Mouse (Mus musculus): ENCODE measurements around the gene Efcab6. TPM values are rescaled to one million over a fixed set of nuclear protein-coding genes. Genes with fewer than 3 reads are reported as not detected.

The Efcab6 gene
- polyA plus RNA-seq, 1 experiment from 2014 or later = not detected

DNA sequence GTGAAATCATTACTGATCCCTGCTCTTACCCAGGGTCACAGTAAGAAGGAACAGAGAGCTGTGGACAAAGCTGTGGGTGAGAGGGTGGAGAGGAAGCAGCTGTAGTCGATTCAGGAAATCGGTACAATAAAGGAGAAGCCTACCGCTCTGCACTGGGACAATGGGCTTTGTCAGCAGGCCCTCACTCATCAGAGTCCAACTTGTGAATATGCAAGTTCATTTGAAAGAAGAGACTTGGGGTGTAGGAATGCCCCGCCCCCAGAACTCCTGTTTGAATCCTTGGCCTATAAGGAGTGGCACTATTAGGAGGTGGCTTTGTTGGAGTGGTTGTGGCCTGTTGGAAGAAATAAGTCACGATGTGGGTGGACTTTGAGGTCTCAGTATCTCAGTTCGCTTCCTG lies 86.3 kb downstream of the Efcab6 start:
- no peak overlapping the region for H3K9ac ChIP-seq (ENCODE audit: low read depth, low read length)
- no peaks in the 10 kb centered on the region for H3K9me3 ChIP-seq (ENCODE audit: control insufficient read depth, low read length)
- H3K36me3 ChIP-seq (ENCODE audit: control insufficient read depth, insufficient read depth, low read length) = no peaks in the 10 kb centered on the region
- 54% methylated on average over 6 of the region's 6 CpGs for WGBS
- no peak for DNase-seq (ENCODE audit: low spot score)
- ATAC-seq (replicated peaks; ENCODE audit: low FRiP score) = no peak
- no peak overlapping the region for H3K4me2 ChIP-seq
- no peak overlapping the region for H3K4me3 ChIP-seq (ENCODE audit: low read depth, low read length)
- no peaks in the 10 kb centered on the region for H3K4me1 ChIP-seq (replicated peaks; ENCODE audit: control insufficient read depth, insufficient read depth, low read length)
- H3K27ac ChIP-seq (ENCODE audit: low read depth, low read length) = no peak overlapping the region
- no peaks in the 10 kb centered on the region for H3K27me3 ChIP-seq (replicated peaks; ENCODE audit: control insufficient read depth, insufficient read depth, low read length)

DNA sequence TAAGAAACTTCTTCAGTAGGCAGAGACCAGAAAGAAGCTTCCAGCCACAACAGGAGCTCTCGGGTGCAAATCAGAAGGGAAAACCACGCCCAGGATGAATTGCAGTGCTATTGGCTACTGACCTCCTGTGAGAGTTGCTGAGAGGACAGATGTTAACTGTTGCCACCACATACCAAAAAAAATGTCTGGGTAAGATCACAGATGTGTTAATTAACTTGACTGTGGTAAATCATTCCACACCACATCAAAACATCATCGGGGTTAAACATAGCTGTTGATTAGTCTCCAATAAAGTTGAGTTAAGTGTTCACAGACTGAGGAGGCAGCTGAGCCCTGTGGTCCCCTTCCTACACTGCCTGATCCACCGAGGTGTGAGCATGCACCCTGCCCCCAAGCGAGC lies 88.1 kb downstream of the Efcab6 start:
- H3K27me3 ChIP-seq (replicated peaks; ENCODE audit: control insufficient read depth, insufficient read depth, low read length) = no peaks in the 10 kb centered on the region
- no peaks in the 10 kb centered on the region for H3K36me3 ChIP-seq (ENCODE audit: control insufficient read depth, insufficient read depth, low read length)
- 21% methylated on average over 5 of the region's 5 CpGs for WGBS
- H3K9me3 ChIP-seq (ENCODE audit: control insufficient read depth, low read length) = no peaks in the 10 kb centered on the region
- no peak for ATAC-seq (replicated peaks; ENCODE audit: low FRiP score)
- no peak overlapping the region for H3K4me3 ChIP-seq (ENCODE audit: low read depth, low read length)
- no peaks in the 10 kb centered on the region for H3K4me1 ChIP-seq (replicated peaks; ENCODE audit: control insufficient read depth, insufficient read depth, low read length)
- H3K27ac ChIP-seq (ENCODE audit: low read depth, low read length) = no peak overlapping the region
- DNase-seq (ENCODE audit: low spot score) = no peak
- no peak overlapping the region for H3K9ac ChIP-seq (ENCODE audit: low read depth, low read length)
- H3K4me2 ChIP-seq = no peak overlapping the region

DNA sequence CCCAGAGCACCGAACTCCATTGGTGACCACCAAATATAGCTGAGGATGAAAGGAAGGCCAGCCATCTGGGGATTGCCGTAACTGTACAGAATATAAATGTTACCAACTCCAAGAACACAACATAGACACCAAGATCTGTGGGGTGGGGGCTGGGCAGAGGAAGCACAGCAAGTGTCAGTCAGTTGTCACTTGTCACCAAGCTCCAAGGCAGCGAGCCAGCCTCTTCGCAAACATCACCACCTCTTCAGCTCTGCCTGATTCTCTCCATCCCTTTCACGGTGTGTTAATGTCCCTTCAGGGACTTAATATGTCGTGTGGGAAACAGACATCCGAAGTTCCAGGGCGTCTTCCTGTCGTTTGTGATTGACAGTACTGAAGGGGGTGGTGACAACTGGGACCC lies 93.0 kb downstream of the Efcab6 start:
- WGBS = 66% methylated on average over 9 of the region's 9 CpGs
- no peak for ATAC-seq (replicated peaks; ENCODE audit: low FRiP score)
- no peaks in the 10 kb centered on the region for H3K27me3 ChIP-seq (replicated peaks; ENCODE audit: control insufficient read depth, insufficient read depth, low read length)

DNA sequence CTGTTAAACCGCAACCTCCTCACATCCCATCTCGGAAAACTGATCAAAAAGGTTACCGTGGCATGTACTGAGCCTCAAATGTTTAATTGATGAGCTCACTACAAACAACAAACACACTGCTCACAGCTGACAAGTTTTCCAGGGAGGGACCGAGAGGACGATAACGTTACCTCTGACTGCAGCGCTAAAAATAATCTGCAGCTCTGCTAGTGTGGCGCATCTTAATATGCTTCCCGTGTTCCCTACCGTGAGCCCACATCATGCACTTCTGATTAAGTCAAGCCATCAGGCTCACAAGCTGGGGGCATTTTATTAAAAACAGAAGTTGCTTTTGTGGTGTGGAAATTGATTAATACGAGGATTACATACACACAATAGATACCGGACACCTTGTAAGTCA lies 97.4 kb downstream of the Efcab6 start:
- H3K9ac ChIP-seq (ENCODE audit: low read depth, low read length) = no peak overlapping the region
- no peaks in the 10 kb centered on the region for H3K27me3 ChIP-seq (replicated peaks; ENCODE audit: control insufficient read depth, insufficient read depth, low read length)
- H3K4me3 ChIP-seq (ENCODE audit: low read depth, low read length) = no peak overlapping the region
- no peak overlapping the region for H3K27ac ChIP-seq (ENCODE audit: low read depth, low read length)
- DNase-seq (ENCODE audit: low spot score) (no peak), ATAC-seq (replicated peaks; ENCODE audit: low FRiP score) (no peak)
- H3K9me3 ChIP-seq (ENCODE audit: control insufficient read depth, low read length) = no peaks in the 10 kb centered on the region
- no peak overlapping the region for H3K4me2 ChIP-seq
- H3K4me1 ChIP-seq (replicated peaks; ENCODE audit: control insufficient read depth, insufficient read depth, low read length) = no peaks in the 10 kb centered on the region
- H3K36me3 ChIP-seq (ENCODE audit: control insufficient read depth, insufficient read depth, low read length) = no peaks in the 10 kb centered on the region
- WGBS = 80% methylated on average over 12 of the region's 12 CpGs

More for the DNA sequence above, 93.0 kb downstream of the Efcab6 start:
- H3K4me1 ChIP-seq (replicated peaks; ENCODE audit: control insufficient read depth, insufficient read depth, low read length) = no peaks in the 10 kb centered on the region
- H3K9me3 ChIP-seq (ENCODE audit: control insufficient read depth, low read length) = no peaks in the 10 kb centered on the region
- no peak overlapping the region for H3K4me2 ChIP-seq
- H3K27ac ChIP-seq (ENCODE audit: low read depth, low read length) = no peak overlapping the region
- no peak overlapping the region for H3K4me3 ChIP-seq (ENCODE audit: low read depth, low read length)
- no peaks in the 10 kb centered on the region for H3K36me3 ChIP-seq (ENCODE audit: control insufficient read depth, insufficient read depth, low read length)
- H3K9ac ChIP-seq (ENCODE audit: low read depth, low read length) = no peak overlapping the region
- no peak for DNase-seq (ENCODE audit: low spot score)

DNA sequence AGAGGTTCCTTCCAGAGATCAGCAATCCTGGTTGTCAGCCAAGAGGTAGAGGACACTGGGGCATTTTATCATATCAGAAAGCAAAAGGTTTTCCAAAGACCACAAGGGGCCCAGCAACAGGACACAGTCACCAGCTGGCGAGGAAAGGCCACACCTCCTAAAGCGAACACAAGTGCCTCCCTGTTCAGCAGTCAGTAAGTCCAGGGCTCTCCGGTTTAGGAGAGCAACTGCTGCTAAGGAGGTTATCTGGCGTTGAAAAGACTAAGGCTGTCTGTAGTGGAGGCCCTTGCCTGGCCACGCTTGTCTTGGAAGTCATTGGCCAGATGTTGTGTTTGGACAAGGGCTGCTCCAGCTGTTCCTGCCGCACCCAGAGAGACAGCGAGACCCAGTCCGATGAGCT lies 100.1 kb downstream of the Efcab6 start:
- Histone ChIP-seq H3K9me3 (ENCODE audit: control insufficient read depth, low read length) (no peaks in the 10 kb centered on the region), H3K9ac (ENCODE audit: low read depth, low read length) (no peak overlapping the region), H3K27ac (ENCODE audit: low read depth, low read length) (no peak overlapping the region), H3K36me3 (ENCODE audit: control insufficient read depth, insufficient read depth, low read length) (no peaks in the 10 kb centered on the region), H3K27me3 (replicated peaks; ENCODE audit: control insufficient read depth, insufficient read depth, low read length) (no peaks in the 10 kb centered on the region), H3K4me1 (replicated peaks; ENCODE audit: control insufficient read depth, insufficient read depth, low read length) (no peaks in the 10 kb centered on the region), H3K4me2 (no peak overlapping the region), H3K4me3 (ENCODE audit: low read depth, low read length) (no peak overlapping the region)
- 75% methylated on average over 8 of the region's 8 CpGs for WGBS
- DNase-seq (ENCODE audit: low spot score) (no peak), ATAC-seq (replicated peaks; ENCODE audit: low FRiP score) (no peak)

DNA sequence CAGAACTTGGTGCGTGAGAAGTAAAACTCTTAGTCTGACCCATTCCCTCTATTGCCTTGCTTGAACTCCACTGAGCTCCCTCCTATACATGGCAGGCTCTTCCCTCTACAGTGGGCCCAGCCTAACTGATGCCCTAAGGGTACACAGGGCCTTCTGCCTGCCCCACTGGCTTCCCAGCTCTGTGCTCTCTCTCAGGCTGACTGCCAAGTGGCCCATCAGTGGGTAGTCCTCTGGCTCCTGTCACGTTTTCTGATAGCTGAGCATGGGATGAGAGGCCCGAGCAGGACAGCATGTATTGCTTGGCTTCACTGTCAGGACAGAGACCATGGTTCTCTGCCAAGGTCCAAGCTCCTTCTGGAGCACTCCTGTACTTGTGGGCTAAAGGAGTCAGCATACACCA lies 106.8 kb downstream of the Efcab6 start:
- H3K9me3 ChIP-seq (ENCODE audit: control insufficient read depth, low read length) = no peaks in the 10 kb centered on the region
- ATAC-seq (replicated peaks; ENCODE audit: low FRiP score) (no peak), DNase-seq (ENCODE audit: low spot score) (no peak)
- H3K9ac ChIP-seq (ENCODE audit: low read depth, low read length) = no peak overlapping the region
- no peak overlapping the region for H3K27ac ChIP-seq (ENCODE audit: low read depth, low read length)
- WGBS = 67% methylated on average over 3 of the region's 3 CpGs
- H3K4me2 ChIP-seq = no peak overlapping the region
- H3K36me3 ChIP-seq (ENCODE audit: control insufficient read depth, insufficient read depth, low read length) = no peaks in the 10 kb centered on the region
- H3K4me1 ChIP-seq (replicated peaks; ENCODE audit: control insufficient read depth, insufficient read depth, low read length) = no peaks in the 10 kb centered on the region
- H3K27me3 ChIP-seq (replicated peaks; ENCODE audit: control insufficient read depth, insufficient read depth, low read length) = no peaks in the 10 kb centered on the region
- H3K4me3 ChIP-seq (ENCODE audit: low read depth, low read length) = no peak overlapping the region

DNA sequence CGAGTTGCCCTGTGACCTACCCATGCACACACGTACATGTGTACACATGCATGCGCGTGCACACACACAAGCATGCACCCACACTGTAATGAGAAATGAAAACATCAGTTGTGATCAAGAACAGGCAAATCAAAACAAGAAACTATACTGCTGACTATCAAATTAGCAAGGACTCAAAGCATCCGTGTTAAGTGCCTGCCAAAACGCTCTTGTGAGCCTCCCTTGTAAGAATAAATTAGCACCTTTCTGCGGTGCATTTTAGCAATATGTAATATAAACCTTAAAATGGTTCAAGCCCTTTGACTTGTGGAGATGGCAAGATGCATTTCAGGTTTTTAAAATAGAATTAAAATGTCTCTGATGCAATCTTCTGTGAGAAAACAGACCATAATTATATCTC lies 108.2 kb downstream of the Efcab6 start:
- H3K9ac ChIP-seq (ENCODE audit: low read depth, low read length) = no peak overlapping the region
- no peak overlapping the region for H3K4me2 ChIP-seq
- H3K36me3 ChIP-seq (ENCODE audit: control insufficient read depth, insufficient read depth, low read length) = no peaks in the 10 kb centered on the region
- no peak for DNase-seq (ENCODE audit: low spot score)
- H3K9me3 ChIP-seq (ENCODE audit: control insufficient read depth, low read length) = no peaks in the 10 kb centered on the region
- H3K27me3 ChIP-seq (replicated peaks; ENCODE audit: control insufficient read depth, insufficient read depth, low read length) = no peaks in the 10 kb centered on the region
- H3K27ac ChIP-seq (ENCODE audit: low read depth, low read length) = no peak overlapping the region
- ATAC-seq (replicated peaks; ENCODE audit: low FRiP score) = no peak
- 86% methylated on average over 7 of the region's 7 CpGs for WGBS
- H3K4me3 ChIP-seq (ENCODE audit: low read depth, low read length) = no peak overlapping the region
- no peaks in the 10 kb centered on the region for H3K4me1 ChIP-seq (replicated peaks; ENCODE audit: control insufficient read depth, insufficient read depth, low read length)

DNA sequence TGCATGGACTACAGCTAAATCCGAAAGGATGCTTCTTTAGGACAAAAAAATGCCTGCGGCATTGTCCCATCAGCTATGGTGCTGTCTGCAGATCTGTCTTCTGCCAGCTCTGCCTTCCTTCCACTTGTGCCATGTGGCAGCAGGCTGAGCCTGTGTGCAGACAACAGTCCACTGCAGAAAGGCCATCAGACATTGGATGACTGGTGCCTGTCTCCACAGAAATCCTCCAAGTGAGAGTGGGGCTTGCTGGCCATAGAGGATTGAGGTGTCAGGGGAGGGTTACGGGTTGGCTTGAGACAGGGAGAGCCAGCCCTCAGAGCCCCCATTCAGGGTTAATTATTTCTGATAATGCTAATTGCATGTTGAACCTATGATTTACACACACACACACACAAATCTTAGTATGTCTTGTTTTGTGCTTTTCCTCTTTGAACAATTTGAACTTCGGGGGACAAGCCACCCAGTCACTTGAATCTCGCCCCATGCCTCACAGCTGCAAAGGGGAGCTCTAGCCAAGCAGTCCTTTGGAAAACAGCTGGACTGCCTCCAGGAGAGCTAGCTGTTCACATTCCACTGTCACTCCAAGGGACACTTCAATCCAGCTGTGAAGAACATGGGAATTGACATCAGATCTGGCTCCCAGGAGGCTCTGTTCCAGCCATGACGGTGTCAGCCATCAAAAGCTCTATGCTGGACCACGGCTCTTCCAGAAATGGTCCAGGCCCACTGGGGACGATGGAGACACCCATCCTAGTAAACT lies 109.1 kb downstream of the Efcab6 start:
- DNase-seq (ENCODE audit: low spot score) = no peak
- Histone ChIP-seq H3K27ac (ENCODE audit: low read depth, low read length) (no peak overlapping the region), H3K4me3 (ENCODE audit: low read depth, low read length) (no peak overlapping the region), H3K9ac (ENCODE audit: low read depth, low read length) (no peak overlapping the region), H3K36me3 (ENCODE audit: control insufficient read depth, insufficient read depth, low read length) (no peaks in the 10 kb centered on the region), H3K4me1 (replicated peaks; ENCODE audit: control insufficient read depth, insufficient read depth, low read length) (no peaks in the 10 kb centered on the region), H3K27me3 (replicated peaks; ENCODE audit: control insufficient read depth, insufficient read depth, low read length) (no peaks in the 10 kb centered on the region), H3K9me3 (ENCODE audit: control insufficient read depth, low read length) (no peaks in the 10 kb centered on the region), H3K4me2 (no peak overlapping the region)
- WGBS = 86% methylated on average over 8 of the region's 8 CpGs
- no peak for ATAC-seq (replicated peaks; ENCODE audit: low FRiP score)

DNA sequence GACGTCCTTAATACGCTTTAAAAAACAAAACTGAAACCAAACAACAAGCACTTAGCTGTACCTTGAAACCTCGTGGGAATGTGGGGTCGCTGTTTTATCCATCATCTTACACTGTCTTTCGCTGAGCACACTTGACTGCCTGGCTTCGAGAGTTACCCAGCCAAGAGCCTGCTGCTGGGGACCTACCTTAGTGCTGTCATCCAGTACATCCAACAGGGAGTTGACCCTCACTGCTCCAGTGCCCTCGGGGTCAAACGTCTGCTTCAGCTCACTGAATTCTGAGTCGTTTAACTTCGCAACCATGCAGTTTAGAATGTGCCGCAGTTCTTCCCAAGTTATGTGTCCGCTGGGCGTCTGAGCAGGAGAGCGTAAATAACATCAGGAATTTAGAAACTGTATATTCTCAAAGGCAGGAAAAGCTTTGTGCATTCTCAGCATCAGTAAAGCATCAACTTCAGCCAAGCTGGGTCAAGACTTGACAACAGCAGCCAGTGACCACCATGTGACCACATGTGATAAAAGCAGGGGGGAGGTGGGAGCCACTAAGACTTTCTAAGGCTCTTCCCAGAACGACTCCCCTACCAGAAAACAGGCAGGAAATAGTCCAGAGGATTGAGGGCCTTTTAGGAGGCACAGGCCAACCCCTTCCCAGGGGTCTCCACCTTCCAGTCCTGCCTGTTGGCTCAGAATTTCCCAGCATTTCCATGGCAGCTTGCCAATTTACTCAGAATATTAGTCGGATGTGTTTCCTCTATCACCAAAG lies 115.3 kb downstream of the Efcab6 start:
- no peak overlapping the region for H3K9ac ChIP-seq (ENCODE audit: low read depth, low read length)
- ATAC-seq (replicated peaks; ENCODE audit: low FRiP score) (no peak), DNase-seq (ENCODE audit: low spot score) (no peak)
- H3K27me3 ChIP-seq (replicated peaks; ENCODE audit: control insufficient read depth, insufficient read depth, low read length) = no peaks in the 10 kb centered on the region
- H3K9me3 ChIP-seq (ENCODE audit: control insufficient read depth, low read length) = no peaks in the 10 kb centered on the region
- 56% methylated on average over 16 of the region's 16 CpGs for WGBS
- no peaks in the 10 kb centered on the region for H3K4me1 ChIP-seq (replicated peaks; ENCODE audit: control insufficient read depth, insufficient read depth, low read length)
- no peak overlapping the region for H3K27ac ChIP-seq (ENCODE audit: low read depth, low read length)
- H3K36me3 ChIP-seq (ENCODE audit: control insufficient read depth, insufficient read depth, low read length) = no peaks in the 10 kb centered on the region
- no peak overlapping the region for H3K4me3 ChIP-seq (ENCODE audit: low read depth, low read length)
- H3K4me2 ChIP-seq = no peak overlapping the region
